Mouse (Mus musculus) layer of hippocampus, adult 2 months (tissue): ENCODE data around the gene Mok. TPM values are rescaled to one million over a fixed set of nuclear protein-coding genes. Genes with fewer than 3 reads are reported as not detected.

Experiments
- DNase-seq, 2 experiments: peaks; one replicate each; pipeline ENCODE4 v3.0.0; 2022; ENCODE audit warnings: low spot score in 2 of 2
- H3K27ac ChIP-seq: fragments of 200-600 bp; 2 replicates; pipeline ENCODE4 v1.8.1; 2022
- H3K4me3 ChIP-seq: fragments of 200-600 bp; 2 replicates; pipeline ENCODE4 v1.8.1; 2022; ENCODE audit warnings: mild to moderate bottlenecking
- CTCF ChIP-seq: fragments of 200-600 bp; conservative IDR thresholded peaks from 2 replicates; pipeline ENCODE4 v1.8.1; 2022; ENCODE audit warnings: antibody characterized with exemption, mild to moderate bottlenecking, moderate library complexity
- total RNA-seq, 2 experiments: library from RNA; stranded (reverse); gene quantifications; 2 replicates each; pipeline ENCODE4 v1.2.3; 2021

Gene Mok
- total RNA-seq, 2 experiments from 2014 or later = 10.4 to 13.7 TPM

DNA sequence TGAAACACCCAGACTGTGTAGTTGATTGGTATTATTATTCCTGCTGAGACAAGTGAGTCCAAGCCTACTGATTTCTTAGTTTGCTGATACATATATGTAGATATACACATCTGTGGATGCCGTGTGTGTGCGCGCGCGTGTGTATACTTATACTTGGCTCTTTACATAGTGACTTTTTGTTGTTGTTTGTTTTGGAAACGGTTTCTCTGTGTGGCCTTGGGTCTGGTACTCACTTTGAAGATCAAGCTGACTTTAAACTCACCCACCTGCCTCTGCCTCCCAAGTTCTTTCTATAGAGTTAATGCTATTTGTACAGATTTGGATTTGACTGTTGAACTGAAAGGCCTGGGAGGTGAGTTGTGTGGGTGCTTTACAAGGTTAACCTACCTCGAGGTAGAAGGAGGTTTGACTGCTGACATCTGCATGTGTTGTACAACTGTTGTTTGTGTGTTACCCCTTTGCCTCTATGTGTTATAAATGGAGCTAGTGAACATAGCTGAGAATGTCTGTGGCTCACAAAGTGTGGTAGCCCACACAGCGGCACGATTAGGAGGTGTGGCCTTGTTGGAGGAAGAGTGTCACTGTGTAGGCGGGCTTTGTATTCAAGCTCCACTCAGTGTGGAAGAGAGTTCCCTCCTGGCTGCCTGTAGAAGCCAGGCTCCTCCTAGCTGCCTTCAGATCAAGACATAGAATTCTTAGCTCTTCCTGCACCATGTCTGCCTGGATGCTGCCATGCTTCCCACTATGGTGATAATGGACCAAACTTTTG lies 70.1 kb downstream of the Mok start:
- Histone ChIP-seq H3K27ac (peak overlapping the region; percentile 7), H3K4me3 (no peak overlapping the region)
- no peak for DNase-seq
- no peak for TF ChIP-seq CTCF

DNA sequence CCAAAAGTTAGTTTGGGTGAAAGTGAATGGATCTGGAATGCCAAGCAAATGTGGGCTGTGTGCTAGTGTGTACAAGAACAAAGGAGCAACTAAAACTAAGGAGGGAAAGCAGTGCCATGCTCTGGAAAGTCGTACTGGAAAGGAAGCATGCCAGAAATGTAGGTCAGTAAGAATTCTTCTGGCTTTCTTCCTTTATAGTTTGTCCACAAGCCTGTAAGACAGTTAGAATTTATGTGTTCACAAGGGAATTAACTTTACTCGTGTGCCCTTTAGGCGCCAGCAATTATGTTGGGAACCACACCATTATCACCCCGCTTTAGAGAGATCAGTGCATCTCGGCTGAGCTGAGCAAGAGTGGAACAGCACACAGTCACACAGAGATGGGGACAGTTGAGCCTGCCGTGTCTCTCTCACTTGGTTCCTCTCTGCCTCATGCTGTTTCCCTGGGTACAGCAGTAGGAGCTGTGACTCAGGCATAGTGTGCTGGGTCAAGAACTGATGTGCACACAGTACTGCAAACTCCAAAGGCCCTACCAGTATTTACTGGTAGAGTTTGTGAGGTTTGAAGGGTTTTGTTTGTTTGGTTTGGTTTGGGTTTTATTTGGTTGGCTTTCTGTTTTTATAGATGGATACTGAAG lies 71.0 kb downstream of the Mok start:
- peak overlapping the region; percentile 61 for H3K27ac ChIP-seq
- H3K4me3 ChIP-seq = no peak overlapping the region
- TF ChIP-seq CTCF = no peak
- DNase-seq = no peak

DNA sequence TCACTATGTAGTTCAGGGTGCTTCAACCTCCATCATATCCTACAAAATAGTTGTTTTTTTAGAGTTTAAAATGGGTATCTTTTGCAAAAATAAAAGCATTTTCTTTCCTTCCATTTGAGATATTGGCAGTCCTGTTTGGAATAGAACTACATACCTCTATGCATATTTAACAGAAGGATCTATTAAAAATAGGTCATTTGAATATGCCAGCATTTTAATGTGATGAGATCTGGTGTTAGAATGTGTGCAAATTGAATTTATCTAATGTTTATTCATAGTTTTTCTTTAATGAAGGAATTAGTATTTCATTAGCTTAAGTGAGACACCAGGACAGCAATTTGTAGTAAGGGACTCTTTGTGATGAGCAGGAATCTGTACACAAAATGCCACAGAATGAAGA lies 72.2 kb downstream of the Mok start:
- no peak for DNase-seq
- no peak for TF ChIP-seq CTCF
- Histone ChIP-seq H3K27ac (peak overlapping the region; percentile 61; the same call in 1 of the 2 replicates), H3K4me3 (no peak overlapping the region)

DNA sequence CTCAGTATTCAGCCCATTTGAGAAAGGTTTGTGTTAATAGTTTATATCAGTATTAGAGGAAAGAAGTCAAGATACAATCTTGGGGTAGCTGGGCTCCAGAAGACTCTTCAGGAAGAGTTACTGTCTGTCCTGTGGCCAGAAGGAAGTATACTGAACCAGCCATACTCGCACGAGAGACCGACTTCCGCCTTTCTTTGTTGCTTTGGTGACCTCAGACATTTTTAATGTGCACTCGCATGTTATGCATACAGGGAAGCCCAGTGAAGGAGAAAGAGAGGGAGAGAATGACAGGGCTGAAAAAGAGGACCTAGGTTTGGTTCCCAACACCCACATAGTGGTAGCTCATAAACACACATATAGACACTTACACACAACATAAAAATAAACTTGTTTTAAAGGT lies 76.2 kb downstream of the Mok start:
- DNase-seq = no peak
- H3K27ac ChIP-seq = no peak overlapping the region
- no peak overlapping the region for H3K4me3 ChIP-seq
- no peak for TF ChIP-seq CTCF

DNA sequence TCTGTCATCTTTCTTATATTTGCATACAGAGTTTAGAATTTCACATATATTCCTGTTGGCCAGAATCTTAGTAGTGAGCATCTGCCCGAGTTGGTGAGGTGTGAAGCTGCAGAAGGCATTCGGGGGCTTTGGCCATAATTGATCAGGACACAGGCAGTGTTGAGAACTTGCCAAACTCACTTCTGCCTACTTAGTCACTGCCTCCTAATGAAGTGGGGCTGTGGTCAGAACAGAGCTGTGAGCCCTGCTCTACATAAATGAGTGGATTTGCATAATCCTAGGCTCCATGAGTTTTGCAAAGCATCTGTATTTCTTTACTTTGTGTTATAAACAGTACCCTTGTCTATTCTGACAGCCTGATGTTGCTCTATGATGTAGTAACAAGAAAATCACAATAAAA lies 78.4 kb downstream of the Mok start:
- TF ChIP-seq CTCF = no peak
- no peak for DNase-seq
- H3K4me3 ChIP-seq = no peak overlapping the region
- no peak overlapping the region for H3K27ac ChIP-seq

DNA sequence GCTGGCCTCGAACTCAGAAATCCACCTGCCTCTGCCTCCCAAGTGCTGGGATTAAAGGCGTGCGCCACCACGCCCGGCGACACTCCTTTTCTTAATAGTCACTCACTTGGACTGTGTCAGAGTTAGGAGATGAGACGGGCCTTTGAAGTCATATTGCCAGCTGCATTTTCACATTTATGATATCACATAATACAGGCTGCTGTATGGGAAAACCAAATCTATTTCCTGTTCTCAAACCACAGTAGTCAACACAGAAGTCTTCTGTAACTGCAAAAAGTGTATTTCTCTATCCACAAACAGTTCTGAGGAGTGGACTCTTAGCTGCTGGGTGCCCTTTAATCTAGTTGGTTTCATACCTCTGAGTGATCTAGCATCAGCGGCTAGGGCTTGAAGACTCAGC lies 81.8 kb downstream of the Mok start:
- no peak overlapping the region for H3K4me3 ChIP-seq
- no peak for DNase-seq
- no peak for TF ChIP-seq CTCF
- H3K27ac ChIP-seq = no peak overlapping the region

Other genes starting within 250 kb of the Mok start
- gene Dync1h1, start 239.5 kb downstream of the Mok start, total RNA-seq = 100 to 1,000 TPM; 280 to 298 TPM
- gene 1700001K19Rik, start 158.3 kb downstream of the Mok start, total RNA-seq = not detected
- gene Hsp90aa1, start 138.2 kb downstream of the Mok start, total RNA-seq = 100 to 1,000 TPM; 921 to 990 TPM
- 10 to 100 TPM; 43.5 to 49.9 TPM for gene Wdr20, start 103.0 kb downstream of the Mok start, total RNA-seq
- 10 to 100 TPM; 12.8 to 13.2 TPM for gene Zfp839, start 9.3 kb upstream of the Mok start, total RNA-seq
- 10 to 100 TPM; 63.4 to 65.1 TPM for gene Cinp, start 48.2 kb upstream of the Mok start, total RNA-seq
- gene Tecpr2, start 48.3 kb upstream of the Mok start, total RNA-seq = 10 to 100 TPM; 39.5 to 42.0 TPM
- 10 to 100 TPM; 10.8 to 14.1 TPM for gene Ankrd9, start 138.1 kb upstream of the Mok start, total RNA-seq
- gene Rcor1, start 198.4 kb upstream of the Mok start, total RNA-seq = 10 to 100 TPM; 15.6 to 19.3 TPM